Mouse (Mus musculus) thymus, adult 2 months (tissue): ENCODE results near the gene Rtca. TPM values are rescaled to one million over a fixed set of nuclear protein-coding genes. Genes with fewer than 3 reads are reported as not detected.

ENCODE experiments used
- DNase-seq: peaks from one replicate; pipeline ENCODE4 v3.0.0; 2021
- H3K27ac ChIP-seq: fragments of 200-500 bp; 2 replicates; pipeline ENCODE4 v1.5.1; 2012; ENCODE audit warnings: low read length, control low read depth; ENCODE audit not compliant: control insufficient read depth, insufficient read depth
- H3K27me3 ChIP-seq: fragments of 200-500 bp; 2 replicates; pipeline ENCODE4 v1.6.1; 2012; ENCODE audit warnings: mild to moderate bottlenecking, low read length, moderate library complexity, mixed read lengths; ENCODE audit not compliant: control insufficient read depth, insufficient read depth
- H3K36me3 ChIP-seq: fragments of 200-500 bp; 2 replicates; pipeline ENCODE4 v1.6.1; 2012; ENCODE audit warnings: mild to moderate bottlenecking, low read length, moderate library complexity; ENCODE audit not compliant: control insufficient read depth, insufficient read depth
- H3K4me1 ChIP-seq: fragments of 200-500 bp; replicated peaks from 2 replicates; pipeline ENCODE4 v1.6.1; 2012; ENCODE audit warnings: low read length; ENCODE audit not compliant: control insufficient read depth, insufficient read depth
- H3K4me3 ChIP-seq: fragments of 200-500 bp; 2 replicates; pipeline ENCODE4 v1.5.1; 2012; ENCODE audit warnings: mild to moderate bottlenecking, low read length, control low read depth, moderate library complexity; ENCODE audit not compliant: control insufficient read depth, insufficient read depth
- CTCF ChIP-seq: fragments of 200-500 bp; IDR thresholded peaks from 2 replicates; pipeline ENCODE4 v1.5.1; 2012; ENCODE audit warnings: mild to moderate bottlenecking, control low read depth, low read length, moderate library complexity, borderline replicate concordance; ENCODE audit not compliant: control insufficient read depth, poor library complexity, insufficient read depth; ENCODE audit errors: extremely low read depth
- POLR2A ChIP-seq: fragments of 200-500 bp; IDR thresholded peaks from 2 replicates; pipeline ENCODE4 v1.6.1; 2012; ENCODE audit warnings: mild to moderate bottlenecking, low read length, control low read depth, moderate library complexity; ENCODE audit not compliant: control insufficient read depth, poor library complexity, insufficient read depth; ENCODE audit errors: extremely low read depth
- WGBS: fragments of 180-500 bp; shearing (Covaris S2); methylation state at CpG from one replicate; pipeline ENCODE4 v1.1.7; 2018; 5-methylcytosine and 5-hydroxymethylcytosine counted together
- polyA plus RNA-seq: library from polyadenylated mRNA; depleted of rRNA; stranded (reverse); fragments of >200 nt; gene quantifications from 2 replicates; pipeline ENCODE4 v1.2.3, GENCODE M21; 2012; rRNA removed

The Rtca gene
- polyA plus RNA-seq, 1 experiment: 34.9 TPM

DNA sequence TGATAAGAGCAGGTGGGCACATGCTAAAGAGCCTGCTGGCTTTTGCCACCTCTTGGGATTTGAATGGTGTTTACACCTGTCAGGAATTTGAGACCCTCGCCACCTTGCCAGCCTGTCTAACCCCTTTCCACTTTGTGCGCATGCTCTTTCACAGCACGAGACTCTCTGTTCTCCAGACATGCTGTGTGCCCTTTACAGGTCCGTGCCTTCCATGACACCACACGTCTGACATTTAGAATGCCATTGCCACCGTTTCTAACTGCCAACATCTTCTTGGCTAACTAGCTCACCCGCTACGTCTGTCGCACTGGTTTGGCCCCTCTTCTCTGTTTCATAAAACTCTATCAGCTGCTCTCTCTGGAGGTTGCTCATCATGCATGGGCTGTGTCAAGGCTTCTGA is 63.7 kb downstream of the Rtca start:
- DNase-seq: no peak
- H3K4me3 ChIP-seq: no peak overlapping the region
- TF ChIP-seq CTCF (no peak), POLR2A (no peak)
- H3K36me3 ChIP-seq: no peaks in the 10 kb centered on the region
- no peaks in the 10 kb centered on the region for H3K27me3 ChIP-seq
- H3K4me1 ChIP-seq: peaks cover 11% of the 10 kb centered on the region
- WGBS: 97% methylated on average over 9 of the region's 9 CpGs
- no peak overlapping the region for H3K27ac ChIP-seq

DNA sequence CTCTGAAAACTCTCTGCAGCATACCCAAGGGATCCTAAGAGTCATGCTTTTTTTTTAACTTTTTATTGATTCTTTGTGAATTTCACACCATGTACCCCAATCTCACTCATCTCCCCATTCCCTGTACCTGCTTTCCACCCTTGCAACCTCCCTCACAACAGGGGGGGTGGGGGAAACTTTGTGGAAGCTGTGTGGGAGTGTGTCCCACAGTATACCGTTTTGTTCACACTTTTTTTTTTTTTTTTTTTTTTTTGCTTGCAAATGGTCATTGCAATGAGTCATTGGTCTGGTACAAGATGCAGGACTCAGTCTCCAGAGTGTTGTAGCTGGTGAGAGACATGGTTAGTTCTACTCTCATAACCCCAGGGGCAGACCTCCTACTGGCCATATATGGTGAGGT is 65.2 kb downstream of the Rtca start:
- no peak overlapping the region for H3K4me3 ChIP-seq
- peaks cover 11% of the 10 kb centered on the region for H3K4me1 ChIP-seq
- DNase-seq: no peak
- H3K27me3 ChIP-seq: no peaks in the 10 kb centered on the region
- TF ChIP-seq CTCF: no peak
- no peak for TF ChIP-seq POLR2A
- WGBS: 93% methylated on average over 1 of the region's 1 CpGs
- no peaks in the 10 kb centered on the region for H3K36me3 ChIP-seq
- H3K27ac ChIP-seq: no peak overlapping the region

DNA sequence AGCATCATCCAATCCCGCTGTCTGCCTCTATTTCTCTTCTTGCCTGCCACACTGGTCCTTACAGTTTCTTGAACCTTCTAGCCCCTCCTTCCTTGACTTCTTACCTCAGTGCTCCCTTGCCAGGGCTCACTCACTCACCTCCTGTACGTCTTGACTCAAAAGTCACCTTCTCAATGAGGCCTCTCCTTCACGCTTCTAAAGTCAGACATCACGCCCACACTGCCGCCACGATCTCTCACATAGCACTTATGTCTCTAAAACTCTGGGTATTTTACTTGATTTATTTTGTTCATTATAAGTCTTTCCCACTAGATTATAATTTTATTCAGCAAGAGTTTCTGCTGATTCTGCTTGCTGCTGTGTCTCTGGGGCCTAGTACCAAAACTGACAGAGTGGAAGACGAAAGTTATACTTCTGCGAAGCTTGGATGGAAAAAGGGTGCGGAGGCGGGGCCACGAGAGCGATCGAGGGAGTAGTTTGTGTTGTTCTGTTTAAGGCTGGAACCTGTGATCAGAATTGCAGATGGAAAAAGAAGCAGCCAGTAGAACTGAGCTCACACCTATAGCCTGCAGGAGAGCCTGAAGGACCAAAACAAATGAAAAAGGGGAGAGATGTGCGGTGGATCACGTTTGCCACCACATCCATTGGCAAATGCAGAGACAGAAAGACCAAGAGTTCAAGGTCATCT is 66.3 kb downstream of the Rtca start:
- DNase-seq: no peak
- H3K4me1 ChIP-seq: peaks cover 15% of the 10 kb centered on the region
- no peak overlapping the region for H3K4me3 ChIP-seq
- WGBS: 93% methylated on average over 15 of the region's 15 CpGs
- TF ChIP-seq CTCF (no peak), POLR2A (no peak)
- no peak overlapping the region for H3K27ac ChIP-seq
- H3K27me3 ChIP-seq: no peaks in the 10 kb centered on the region
- no peaks in the 10 kb centered on the region for H3K36me3 ChIP-seq

DNA sequence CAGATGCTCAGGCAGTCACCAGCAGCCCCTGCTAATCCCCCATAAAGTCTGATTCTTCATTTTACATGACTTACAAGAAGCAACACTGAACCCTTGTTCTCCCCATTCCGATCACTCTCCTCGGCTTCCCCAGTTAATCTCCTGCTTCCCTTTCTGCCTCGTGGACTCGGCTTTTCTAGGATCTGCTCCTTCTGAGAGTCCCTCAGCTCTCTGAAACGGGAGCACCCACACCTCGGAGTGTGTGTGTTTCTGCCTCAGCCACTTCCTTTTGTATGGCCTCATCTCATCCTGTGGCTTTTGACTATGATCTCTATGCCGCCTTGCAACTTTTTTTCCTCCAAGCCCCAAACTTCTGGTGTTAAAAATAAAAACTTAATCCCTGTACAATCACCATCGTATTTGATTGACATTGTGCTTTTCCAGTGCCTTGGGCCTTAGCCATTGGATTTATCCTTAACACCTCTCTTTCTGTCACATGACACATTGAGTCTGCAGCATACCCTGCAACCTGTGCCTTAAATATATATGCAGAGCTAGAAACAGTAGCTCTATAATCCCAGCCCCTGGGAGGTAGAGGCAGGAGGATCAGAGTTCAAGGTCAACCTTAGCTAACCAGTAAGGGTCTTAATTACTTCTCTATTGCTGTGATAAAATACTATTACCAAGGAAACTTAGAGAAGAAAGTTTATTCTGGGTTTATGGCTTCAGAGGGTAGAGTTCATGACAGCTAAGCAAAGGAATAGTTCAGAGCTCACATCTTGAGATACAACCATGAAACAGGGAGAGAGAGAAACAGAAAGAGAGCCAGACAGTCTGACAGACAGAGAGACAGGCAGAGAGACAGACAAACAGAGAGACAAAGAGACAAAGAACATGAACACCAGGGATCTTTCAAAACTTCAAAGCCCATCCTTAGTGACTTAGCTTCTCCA is 67.7 kb downstream of the Rtca start:
- DNase-seq: peak; percentile 45
- H3K4me1 ChIP-seq: peaks cover 21% of the 10 kb centered on the region
- WGBS: 8% methylated on average over 8 of the region's 8 CpGs
- H3K4me3 ChIP-seq: 0 out of 2 replicates have a peak overlapping the region, but pooled peaks have one; percentile 18
- no peak for TF ChIP-seq CTCF
- no peak for TF ChIP-seq POLR2A
- peak overlapping the region; percentile 80 for H3K27ac ChIP-seq
- H3K27me3 ChIP-seq: no peaks in the 10 kb centered on the region
- H3K36me3 ChIP-seq: no peaks in the 10 kb centered on the region

Other genes starting within 250 kb of the Rtca start
- 8.0 and 11.5 TPM in 2 replicates for gene Cdc14a, start 84.2 kb downstream of the Rtca start, polyA plus RNA-seq
- 7.4 and 8.7 TPM in 2 replicates for gene Dbt, start 4.9 kb upstream of the Rtca start, polyA plus RNA-seq
- gene Lrrc39, start 54.8 kb upstream of the Rtca start, polyA plus RNA-seq: 0.31 and 1.7 TPM in 2 replicates
- 7.6 and 8.9 TPM in 2 replicates for gene Sass6, start 86.8 kb upstream of the Rtca start, polyA plus RNA-seq
- 10.7 and 12.9 TPM in 2 replicates for gene Trmt13, start 106.4 kb upstream of the Rtca start, polyA plus RNA-seq
- 25.2 and 28.6 TPM in 2 replicates for gene Mfsd14a, start 154.5 kb upstream of the Rtca start, polyA plus RNA-seq
- gene Gm43191, start 173.1 kb upstream of the Rtca start, polyA plus RNA-seq: not detected in 2 replicates
- gene Slc35a3, start 204.6 kb upstream of the Rtca start, polyA plus RNA-seq: 6.8 and 11.1 TPM in 2 replicates